Mouse (Mus musculus): ENCODE measurements around the gene Traf7. TPM values are rescaled to one million over a fixed set of nuclear protein-coding genes. Genes with fewer than 3 reads are reported as not detected.

Gene Traf7
- total RNA-seq, 2 experiments from 2014 or later = 75.1 to 77.7 TPM

DNA sequence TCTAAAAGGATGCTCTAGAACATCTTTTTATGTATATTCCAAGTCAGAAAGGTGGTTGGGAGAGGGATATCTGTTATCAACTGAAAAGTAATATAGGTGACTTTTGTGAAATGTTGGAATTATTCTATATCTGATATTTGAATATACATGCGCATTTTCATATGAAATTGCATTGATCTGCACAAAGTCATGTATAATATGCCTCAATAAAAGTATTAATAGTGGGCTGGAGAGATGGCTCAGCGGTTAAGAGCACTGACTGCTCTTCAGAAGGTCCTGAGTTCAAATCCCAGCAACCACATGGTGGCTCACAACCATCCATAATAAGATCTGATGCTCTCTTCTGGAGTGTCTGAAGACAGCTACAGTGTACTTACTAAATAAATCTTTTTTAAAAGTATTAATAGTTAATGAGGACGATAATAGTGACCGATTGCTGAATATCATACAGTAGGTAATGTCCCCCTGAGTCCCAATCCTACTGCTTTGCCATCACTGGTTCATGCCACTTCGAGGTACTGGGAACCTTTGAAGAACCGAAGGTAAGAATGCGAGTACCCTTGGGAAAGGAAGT, 58.3 kb downstream of the Traf7 start:
- DNase-seq (ENCODE audit: low spot score in 2 of 2) = no peak

GRCm38 (mm10) chr17:24468636-24469246, 59.0 kb downstream of the Traf7 start:
- DNase-seq (ENCODE audit: low spot score in 2 of 2) = no peak
- intact Hi-C loops (cut with DNase I) = no loop called here

More for the DNA sequence above, 58.3 kb downstream of the Traf7 start:
- intact Hi-C loops (cut with DNase I) = no loop called here

GRCm38 (mm10) chr17:24463374-24464133, 64.2 kb downstream of the Traf7 start:
- intact Hi-C loops (cut with DNase I) = no loop called here
- DNase-seq (ENCODE audit: low spot score in 2 of 2) = no peak

- intact Hi-C loops (cut with DNase I) = no loop called here
Measured at GRCm38 (mm10) chr17:24462932-24463331, 64.8 kb downstream of the Traf7 start.

DNA sequence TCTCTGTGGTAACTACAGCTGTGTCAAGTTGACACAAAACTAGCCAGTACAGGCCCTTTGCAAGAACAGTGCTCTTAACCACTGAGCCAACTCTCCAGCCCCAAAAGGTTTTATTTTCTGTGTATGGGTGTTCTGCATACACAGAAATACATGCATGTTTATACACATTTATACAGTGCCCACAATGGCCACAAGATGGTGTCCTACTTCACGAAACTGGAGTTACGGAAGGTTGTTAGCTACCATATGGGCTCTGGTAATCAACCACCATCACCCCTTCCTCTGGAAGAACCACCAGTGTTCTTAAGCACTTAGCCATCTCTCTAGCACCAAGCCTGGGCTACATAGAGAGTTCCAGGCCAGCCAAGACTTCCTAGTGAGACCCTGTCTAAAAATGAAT, 66.2 kb downstream of the Traf7 start:
- intact Hi-C loops (cut with DNase I) = no loop called here
- DNase-seq (ENCODE audit: low spot score in 2 of 2) = no peak

More at GRCm38 (mm10) chr17:24462932-24463331, 64.8 kb downstream of the Traf7 start:
- no peak for DNase-seq (ENCODE audit: low spot score in 2 of 2)

Other genes with a start within 250 kb of the Traf7 start
- 1 to 10 TPM; 1.2 to 1.4 TPM for gene Abca17, start 176.9 kb downstream of the Traf7 start, total RNA-seq (2021)
- gene Abca3, start 176.0 kb downstream of the Traf7 start, total RNA-seq (2021) = 10 to 100 TPM; 78.7 to 81.7 TPM
- gene Rnps1, start 113.4 kb downstream of the Traf7 start, total RNA-seq (2021) = 100 to 1,000 TPM; 134 to 138 TPM
- 10 to 100 TPM; 21.4 to 28.1 TPM for gene Eci1, start 101.3 kb downstream of the Traf7 start, total RNA-seq (2021)
- 1 to 10 TPM; 6.4 to 8.1 TPM for gene Dnase1l2, start 84.8 kb downstream of the Traf7 start, total RNA-seq (2021)
- gene E4f1, start 57.6 kb downstream of the Traf7 start, total RNA-seq (2021) = 10 to 100 TPM; 30.4 to 33.2 TPM
- 10 to 100 TPM; 70.2 to 72.3 TPM for gene Pgp, start 57.5 kb downstream of the Traf7 start, total RNA-seq (2021)
- 1 to 10 TPM; 1.4 to 1.6 TPM for gene Bricd5, start 54.1 kb downstream of the Traf7 start, total RNA-seq (2021)
- gene Mlst8, start 48.9 kb downstream of the Traf7 start, total RNA-seq (2021) = 10 to 100 TPM; 30.0 to 32.2 TPM
- gene Caskin1, start 39.3 kb downstream of the Traf7 start, total RNA-seq (2021) = 100 to 1,000 TPM; 115 to 121 TPM
- gene Rab26, start 6.3 kb upstream of the Traf7 start, total RNA-seq (2021) = 10 to 100 TPM; 53.4 to 59.5 TPM
- 10 to 100 TPM; 66.4 to 84.7 TPM for gene Pkd1, start 21.9 kb upstream of the Traf7 start, total RNA-seq (2021)
- 100 to 1,000 TPM; 136 to 150 TPM for gene Tsc2, start 104.7 kb upstream of the Traf7 start, total RNA-seq (2021)
- 1 to 10 TPM; 3.3 to 6.5 TPM for gene Nthl1, start 104.7 kb upstream of the Traf7 start, total RNA-seq (2021)
- 10 to 100 TPM; 48.0 to 49.9 TPM for gene Slc9a3r2, start 122.4 kb upstream of the Traf7 start, total RNA-seq (2021)
- 1 to 10 TPM in 1 of 2 experiments, not detected in 1; 1.2 TPM for gene Npw, start 130.5 kb upstream of the Traf7 start, total RNA-seq (2021)
- gene Zfp598, start 141.7 kb upstream of the Traf7 start, total RNA-seq (2021) = 10 to 100 TPM; 38.5 to 39.3 TPM
- 100 to 1,000 TPM; 203 to 214 TPM for gene Syngr3, start 162.0 kb upstream of the Traf7 start, total RNA-seq (2021)
- 10 to 100 TPM; 19.9 to 20.2 TPM for gene Gfer, start 168.2 kb upstream of the Traf7 start, total RNA-seq (2021)
- gene Noxo1, start 168.3 kb upstream of the Traf7 start, total RNA-seq (2021) = 1 to 10 TPM; 3.1 to 3.7 TPM
- 10 to 100 TPM; 26.1 to 27.4 TPM for gene Tbl3, start 179.7 kb upstream of the Traf7 start, total RNA-seq (2021)
- gene Rnf151, start 190.1 kb upstream of the Traf7 start, total RNA-seq (2021) = not detected
- gene Rps2, start 190.2 kb upstream of the Traf7 start, total RNA-seq (2021) = 100 to 1,000 TPM; 300 to 313 TPM
- 100 to 1,000 TPM; 196 to 198 TPM for gene Ndufb10, start 196.5 kb upstream of the Traf7 start, total RNA-seq (2021)
- under 1 TPM in 1 of 2 experiments, not detected in 1; 0.34 TPM for gene Rpl3l, start 199.9 kb upstream of the Traf7 start, total RNA-seq (2021)
- gene Msrb1, start 208.7 kb upstream of the Traf7 start, total RNA-seq (2021) = 10 to 100 TPM; 31.4 to 35.8 TPM
- under 1 TPM; 0.48 to 0.73 TPM for gene Hs3st6, start 225.1 kb upstream of the Traf7 start, total RNA-seq (2021)